Mouse (Mus musculus): ENCODE data around the gene Sh3bp5l.

Gene Sh3bp5l

DNA sequence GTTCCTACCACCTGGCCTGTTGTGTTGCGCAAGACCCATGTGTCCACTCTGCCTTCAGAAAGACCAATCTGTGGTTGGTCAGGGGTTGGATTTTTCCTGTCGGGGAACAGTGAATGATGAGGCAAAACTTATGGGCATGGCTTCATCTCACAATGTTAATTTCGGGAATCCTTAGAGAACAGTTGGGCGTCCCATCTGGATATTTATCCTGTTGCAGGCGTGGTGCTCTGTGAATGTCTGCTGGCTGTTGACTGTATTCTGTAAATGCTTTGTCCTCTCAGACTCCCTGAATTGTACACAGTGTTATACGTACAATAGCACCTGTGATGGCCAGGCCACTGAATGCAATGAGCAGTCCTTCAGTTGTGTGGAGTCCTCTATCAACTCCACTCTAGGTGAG is 51.9 kb downstream of the Sh3bp5l start:
- DNase-seq: no peak
